In genomic region chr3:93504536-93505189, GRCm38 (mm10) we compare ENCODE assay signal across 34 mouse cellular contexts. TPM values are rescaled to one million over a fixed set of nuclear protein-coding genes. Genes with fewer than 3 reads are reported as not detected.
DNase-seq lines count a peak whose midpoint lies in the region; ATAC-seq and TF ChIP-seq lines count a peak whose summit lies in the region.
"Had no signal": no experiment of that assay in that cellular context is flagged by ENCODE, and none has a peak within 500 bp of the region (broad histone marks: within the 10 kb centered on the region; RNA-seq: fewer than 3 reads in every experiment).

No protein-coding gene starts in this region.

- no peak for ATAC-seq in hindbrain, postnatal 0 days
- ATAC-seq in megakaryocyte, adult 5-6 weeks (ENCODE audit: poor library complexity, severe bottlenecking) = peak; percentile 17; the same call in 1 of the 2 replicates
- ATAC-seq: activated CD4-positive, CD25-positive, alpha-beta regulatory T cell, adult 4 months; forebrain, embryonic 16.5 days; intestine, postnatal 0 days; Patski had no signal

- H3K9ac ChIP-seq in hindbrain, postnatal 0 days (replicated peaks; ENCODE audit: low read length) = no peak overlapping the region
- H3K9ac ChIP-seq: embryonic facial prominence, embryonic 12.5 days; heart, embryonic 12.5 days; hindbrain, embryonic 15.5 days; kidney, embryonic 15.5 days; limb, embryonic 13.5 days; liver, embryonic 14.5 days; neural tube, embryonic 12.5 days; stomach, embryonic 15.5 days had no signal

- H3K4me1 ChIP-seq in hindbrain, postnatal 0 days (ENCODE audit: insufficient read depth, low read length) = no peaks in the 10 kb centered on the region
- H3K4me1 ChIP-seq in hindbrain, embryonic 10.5 days (replicated peaks) = 0 out of 2 replicates have a peak, but pooled peaks cover 2% of the 10 kb centered on the region
- H3K4me1 ChIP-seq: embryonic facial prominence, embryonic 12.5 days; heart, embryonic 12.5 days; hindbrain, embryonic 15.5 days; kidney, embryonic 15.5 days; limb, embryonic 13.5 days; neural tube, embryonic 12.5 days; stomach, embryonic 15.5 days had no signal

- no peak for TF ChIP-seq CTCF in hindbrain, postnatal 0 days (IDR thresholded peaks at IDR 0.05; ENCODE audit: low read depth)

- no peak overlapping the region for H3K4me3 ChIP-seq in hindbrain, postnatal 0 days (ENCODE audit: low read length)
- H3K4me3 ChIP-seq in hindbrain, embryonic 10.5 days = no peak overlapping the region
- H3K4me3 ChIP-seq: embryonic facial prominence, embryonic 12.5 days; erythroblast, embryonic 14.5 days; gastrocnemius, adult 2 months; heart, embryonic 12.5 days; hindbrain, embryonic 15.5 days; kidney, embryonic 15.5 days; limb, embryonic 13.5 days; megakaryocyte, embryonic 14.5 days; neural tube, embryonic 12.5 days; stomach, embryonic 15.5 days had no signal

- 73% methylated on average over 7 of the region's 7 CpGs for WGBS in hindbrain, postnatal 0 days
- WGBS in hindbrain, embryonic 10.5 days = 87% methylated on average over 7 of the region's 7 CpGs

- no peak overlapping the region for H3K4me2 ChIP-seq in hindbrain, postnatal 0 days (ENCODE audit: low read depth, low read length)
- H3K4me2 ChIP-seq: embryonic facial prominence, embryonic 12.5 days; heart, embryonic 12.5 days; hindbrain, embryonic 15.5 days; kidney, embryonic 15.5 days; limb, embryonic 13.5 days; neural tube, embryonic 12.5 days; stomach, embryonic 15.5 days had no signal

- peak; percentile 13 for DNase-seq in embryo, embryonic 10 days (ENCODE audit: low spot score)
- DNase-seq in embryo, embryonic 11 days = no peak
- DNase-seq in hindbrain, postnatal 0 days (ENCODE audit: low spot score) = peak; percentile 32
- no peak for DNase-seq in hindbrain, embryonic 10.5 days (ENCODE audit: low spot score)
- DNase-seq in 3T3-L1 (ENCODE audit: low read depth, low spot score) = peak; percentile 69
- no peak for DNase-seq in cerebellum, adult 9-10 months
- no peak for DNase-seq in adrenal gland, postnatal 10 days
- DNase-seq: adrenal gland, postnatal 25 days; cerebellum, adult 18-20 months; cerebellum, postnatal 36 days; gastrocnemius, adult 2 months; heart, postnatal 14 days; kidney, postnatal 4 days; lung, postnatal 10 days; right cerebral cortex, adult 18-20 months; thymus, adult 2 months had no signal

- no peak overlapping the region for H3K27ac ChIP-seq in hindbrain, postnatal 0 days
- H3K27ac ChIP-seq in hindbrain, embryonic 10.5 days = no peak overlapping the region
- H3K27ac ChIP-seq: embryonic facial prominence, embryonic 12.5 days; gastrocnemius, adult 2 months; hindbrain, embryonic 15.5 days; kidney, embryonic 15.5 days; limb, embryonic 13.5 days; liver, embryonic 14.5 days; neural tube, embryonic 12.5 days; stomach, embryonic 15.5 days had no signal

- H3K36me3 ChIP-seq in hindbrain, postnatal 0 days (ENCODE audit: insufficient read depth, low read length) = no peaks in the 10 kb centered on the region
- no peaks in the 10 kb centered on the region for H3K36me3 ChIP-seq in hindbrain, embryonic 10.5 days
- H3K36me3 ChIP-seq: embryonic facial prominence, embryonic 12.5 days; heart, embryonic 12.5 days; hindbrain, embryonic 15.5 days; kidney, embryonic 15.5 days; limb, embryonic 13.5 days; neural tube, embryonic 12.5 days; stomach, embryonic 15.5 days had no signal

- H3K9me3 ChIP-seq in hindbrain, postnatal 0 days (ENCODE audit: low read length) = 0 out of 2 replicates have a peak, but pooled peaks cover 4% of the 10 kb centered on the region
- H3K9me3 ChIP-seq in hindbrain, embryonic 10.5 days = no peaks in the 10 kb centered on the region
- H3K9me3 ChIP-seq: embryonic facial prominence, embryonic 12.5 days; heart, embryonic 12.5 days; hindbrain, embryonic 15.5 days; kidney, embryonic 15.5 days; megakaryocyte, embryonic 14.5 days; stomach, embryonic 15.5 days had no signal

- no peaks in the 10 kb centered on the region for H3K27me3 ChIP-seq in hindbrain, postnatal 0 days (ENCODE audit: insufficient read depth, low read length)
- H3K27me3 ChIP-seq in hindbrain, embryonic 10.5 days (ENCODE audit: insufficient read depth, poor library complexity, severe bottlenecking) = no peaks in the 10 kb centered on the region
- H3K27me3 ChIP-seq: embryonic facial prominence, embryonic 12.5 days; heart, embryonic 12.5 days; hindbrain, embryonic 15.5 days; kidney, embryonic 15.5 days; megakaryocyte, embryonic 14.5 days; neural tube, embryonic 12.5 days; Patski; stomach, embryonic 15.5 days had no signal

RNA-seq across cellular contexts. Expression of gene S100a11, which starts 15.6 kb away (rescaled TPM):
- 9.7 and 16.4 TPM in 2 replicates for total RNA-seq in hindbrain, postnatal 0 days (2014; rRNA removed)
- 234 and 235 TPM in 2 replicates for polyA plus RNA-seq in hindbrain, postnatal 0 days (2015; fragmentation: Nextera tagmentation; extraction: Ambion mirVana)
- polyA plus RNA-seq in hindbrain, embryonic 10.5 days (2016; fragmentation: Nextera tagmentation; extraction: Ambion mirVana) = 327 and 404 TPM in 2 replicates
- total RNA-seq in megakaryocyte, adult 5-6 weeks (2015) = 3,100 and 3,549 TPM in 2 replicates
- total RNA-seq in megakaryocyte, adult 5-6 weeks (2017) = 217 and 333 TPM in 2 replicates
- total RNA-seq in adrenal gland, postnatal 10 days (2021) = 100 to 1,000 TPM; 210 to 249 TPM

RNA-seq across cellular contexts. Expression of gene Tchhl1, which starts 36.1 kb away (rescaled TPM):
- not detected in 2 replicates for total RNA-seq in hindbrain, postnatal 0 days (2014; rRNA removed)
- not detected in 2 replicates for polyA plus RNA-seq in hindbrain, postnatal 0 days (2015; fragmentation: Nextera tagmentation; extraction: Ambion mirVana)
- not detected in 2 replicates for polyA plus RNA-seq in hindbrain, embryonic 10.5 days (2016; fragmentation: Nextera tagmentation; extraction: Ambion mirVana)
- total RNA-seq in megakaryocyte, adult 5-6 weeks (2015) = not detected in 2 replicates
- not detected in 2 replicates for total RNA-seq in megakaryocyte, adult 5-6 weeks (2017)
- not detected for total RNA-seq in adrenal gland, postnatal 10 days (2021)
- total RNA-seq: gastrocnemius, adult 2 months; heart, postnatal 14 days; layer of hippocampus, postnatal 25 days; left cerebral cortex, postnatal 14 days; monocyte, adult 5-6 weeks had no signal
- polyA plus RNA-seq: activated CD4-positive, CD25-positive, alpha-beta regulatory T cell, adult 4 months; embryonic facial prominence, embryonic 12.5 days; erythroblast, embryonic 14.5 days; forebrain, embryonic 16.5 days; heart, embryonic 12.5 days; limb, embryonic 13.5 days; liver, embryonic 14.5 days; neural tube, embryonic 12.5 days; stomach, embryonic 15.5 days; thymus, adult 2 months had no signal

RNA-seq across cellular contexts. Expression of gene S100a10, which starts 50.2 kb away (rescaled TPM):
- total RNA-seq in hindbrain, postnatal 0 days (2014; rRNA removed) = 91.5 and 109 TPM in 2 replicates
- polyA plus RNA-seq in hindbrain, postnatal 0 days (2015; fragmentation: Nextera tagmentation; extraction: Ambion mirVana) = 198 and 206 TPM in 2 replicates
- polyA plus RNA-seq in hindbrain, embryonic 10.5 days (2016; fragmentation: Nextera tagmentation; extraction: Ambion mirVana) = 160 and 200 TPM in 2 replicates
- total RNA-seq in megakaryocyte, adult 5-6 weeks (2015) = 967 and 993 TPM in 2 replicates
- 1,318 and 1,661 TPM in 2 replicates for total RNA-seq in megakaryocyte, adult 5-6 weeks (2017)
- 100 to 1,000 TPM; 204 to 207 TPM for total RNA-seq in adrenal gland, postnatal 10 days (2021)

Comparison
In these comparisons a context has a peak if more than half of its experiments do, and no peak if none do; other contexts are left out.
1. DNase-seq: peak in embryo, embryonic 10 days (single experiment), hindbrain, postnatal 0 days (single experiment) and 3T3-L1 (single experiment); none in embryo, embryonic 11 days (single experiment), hindbrain, embryonic 10.5 days (single experiment), cerebellum, adult 9-10 months (single experiment) and adrenal gland, postnatal 10 days (single experiment).
2. RNA of gene S100a11, which starts 15.6 kb away (total RNA-seq): 217 to 3,549 TPM in megakaryocyte, adult 5-6 weeks and 210 to 249 TPM in adrenal gland, postnatal 10 days; 9.7 to 16.4 TPM in hindbrain, postnatal 0 days; every median in the first group is over 10 times any median in the second.